Mouse (Mus musculus) heart, embryonic 13.5 days (tissue): Measurements from ENCODE around the gene Tmc6. TPM values are rescaled to one million over a fixed set of nuclear protein-coding genes. Genes with fewer than 3 reads are reported as not detected.

Source experiments
- ATAC-seq: fragments of 200-750 bp; cut with Nextera tagmentation; 2 replicates; pipeline ENCODE4 v1.8.0; 2017; ENCODE audit warnings: moderate TSS enrichment; ENCODE audit not compliant: insufficient number of reproducible peaks, low FRiP score, low TSS enrichment; ENCODE audit errors: extremely low read depth
- H3K27ac ChIP-seq: fragments of 300-500 bp; sonication (generic); replicated peaks from 2 replicates; pipeline ENCODE4 v1.5.1; 2015; ENCODE audit warnings: moderate library complexity, mild to moderate bottlenecking, inconsistent platforms
- H3K27me3 ChIP-seq: fragments of 300-500 bp; sonication (generic); replicated peaks from 2 replicates; pipeline ENCODE4 v1.6.1; 2015; ENCODE audit warnings: mild to moderate bottlenecking, inconsistent platforms
- H3K36me3 ChIP-seq: fragments of 300-500 bp; sonication (generic); 2 replicates; pipeline ENCODE4 v1.6.1; 2015; ENCODE audit warnings: mild to moderate bottlenecking, inconsistent platforms
- H3K4me1 ChIP-seq: fragments of 300-500 bp; sonication (generic); 2 replicates; pipeline ENCODE4 v1.6.1; 2015; ENCODE audit warnings: inconsistent platforms
- H3K4me2 ChIP-seq: fragments of 300-500 bp; sonication (generic); 2 replicates; pipeline ENCODE4 v1.6.1; 2015; ENCODE audit warnings: inconsistent platforms, mild to moderate bottlenecking, moderate library complexity
- H3K4me3 ChIP-seq: fragments of 300-500 bp; sonication (generic); 2 replicates; pipeline ENCODE4 v1.5.1; 2015; ENCODE audit warnings: moderate library complexity, mild to moderate bottlenecking, inconsistent platforms
- H3K9ac ChIP-seq: fragments of 300-500 bp; sonication (generic); 2 replicates; pipeline ENCODE4 v1.6.1; 2015; ENCODE audit warnings: inconsistent platforms, mild to moderate bottlenecking, moderate library complexity
- H3K9me3 ChIP-seq: fragments of 300-500 bp; sonication (generic); 2 replicates; pipeline ENCODE4 v1.6.1; 2016; ENCODE audit warnings: inconsistent platforms
- WGBS: fragments of 180-500 bp; shearing (Covaris S2); methylation state at CpG from one replicate; pipeline ENCODE4 v1.1.7; 2015; ENCODE audit warnings: mixed read lengths; 5-methylcytosine and 5-hydroxymethylcytosine counted together
- polyA plus RNA-seq: library from polyadenylated mRNA; unstranded; fragments of >200 nt; fragmentation: Nextera tagmentation; extraction: Ambion mirVana; gene quantifications from 2 replicates; pipeline ENCODE4 v1.2.1, GENCODE M21; 2015

Tmc6 gene
- 22.2 and 26.9 TPM in 2 replicates for polyA plus RNA-seq

GRCm38 (mm10) chr11:117781993-117782704 lies at the start of gene Tmc6, which contains the start of gene Tmc8:
TSS of gene Tmc6 (minus strand) at chr11:117782198.
TSS of gene Tmc8 (plus strand) at chr11:117782076.
- WGBS = 25% methylated on average over 24 of the region's 24 CpGs
- Histone ChIP-seq H3K36me3 (peaks cover 11% of the 10 kb centered on the region), H3K4me3 (peak within 1 kb of the TSS; percentile 62), H3K4me1 (peaks cover 66% of the 10 kb centered on the region), H3K9ac (peak within 1 kb of the TSS; percentile 89), H3K27ac (peak within 1 kb of the TSS; percentile 97), H3K4me2 (peak within 1 kb of the TSS; percentile 100), H3K9me3 (no peaks in the 10 kb centered on the region), H3K27me3 (peaks cover 17% of the 10 kb centered on the region; the same call in 1 of the 2 replicates)
- peak; percentile 3; the same call in 1 of the 2 replicates for ATAC-seq

GRCm38 (mm10) chr11:117830401-117830800 lies 48.4 kb upstream of the Tmc6 start:
- Histone ChIP-seq H3K36me3 (peaks cover 4% of the 10 kb centered on the region; the same call in 1 of the 2 replicates), H3K9ac (peak overlapping the region; percentile 17; the same call in 1 of the 2 replicates), H3K27me3 (no peaks in the 10 kb centered on the region), H3K9me3 (no peaks in the 10 kb centered on the region), H3K4me3 (no peak overlapping the region), H3K4me1 (peaks cover 63% of the 10 kb centered on the region), H3K4me2 (peak overlapping the region; percentile 5; the same call in 1 of the 2 replicates), H3K27ac (peak overlapping the region; percentile 98)
- no peak for ATAC-seq
- 49% methylated on average over 9 of the region's 9 CpGs for WGBS

GRCm38 (mm10) chr11:117829671-117830215 lies 47.7 kb upstream of the Tmc6 start:
- Histone ChIP-seq H3K27me3 (no peaks in the 10 kb centered on the region), H3K9me3 (no peaks in the 10 kb centered on the region), H3K4me3 (no peak overlapping the region), H3K9ac (peak overlapping the region; percentile 58), H3K36me3 (peaks cover 4% of the 10 kb centered on the region; the same call in 1 of the 2 replicates), H3K4me1 (peaks cover 69% of the 10 kb centered on the region), H3K4me2 (0 out of 2 replicates have a peak overlapping the region, but pooled peaks have one; percentile 81), H3K27ac (peak overlapping the region; percentile 98)
- WGBS = 42% methylated on average over 2 of the region's 2 CpGs
- ATAC-seq = no peak

GRCm38 (mm10) chr11:117828888-117829604 lies 47.0 kb upstream of the Tmc6 start:
- Histone ChIP-seq H3K4me3 (no peak overlapping the region), H3K27me3 (no peaks in the 10 kb centered on the region), H3K9me3 (no peaks in the 10 kb centered on the region), H3K9ac (peak overlapping the region; percentile 58), H3K27ac (peak overlapping the region; percentile 98), H3K36me3 (peaks cover 4% of the 10 kb centered on the region; the same call in 1 of the 2 replicates), H3K4me1 (peaks cover 75% of the 10 kb centered on the region), H3K4me2 (peak overlapping the region; percentile 81)
- no peak for ATAC-seq
- 9% methylated on average over 9 of the region's 9 CpGs for WGBS

- peaks cover 82% of the 10 kb centered on the region for H3K4me1 ChIP-seq
- H3K36me3 ChIP-seq = peaks cover 8% of the 10 kb centered on the region
- peak overlapping the region; percentile 98 for H3K27ac ChIP-seq
- WGBS = 39% methylated on average over 18 of the region's 18 CpGs
- H3K4me3 ChIP-seq = peak overlapping the region; percentile 29
- H3K27me3 ChIP-seq = no peaks in the 10 kb centered on the region
- H3K9ac ChIP-seq = peak overlapping the region; percentile 74
- ATAC-seq = no peak
- peak overlapping the region; percentile 81 for H3K4me2 ChIP-seq
- H3K9me3 ChIP-seq = no peaks in the 10 kb centered on the region
These were observed 46.3 kb upstream of the Tmc6 start for GRCm38 (mm10) chr11:117828149-117828887.

- peak overlapping the region; percentile 98 for H3K27ac ChIP-seq
- no peaks in the 10 kb centered on the region for H3K9me3 ChIP-seq
- 30% methylated on average over 3 of the region's 3 CpGs for WGBS
- peaks cover 89% of the 10 kb centered on the region for H3K4me1 ChIP-seq
- ATAC-seq = no peak
- H3K4me2 ChIP-seq = peak overlapping the region; percentile 81
- peaks cover 14% of the 10 kb centered on the region for H3K36me3 ChIP-seq
- no peaks in the 10 kb centered on the region for H3K27me3 ChIP-seq
- peak overlapping the region; percentile 89 for H3K9ac ChIP-seq
- peak overlapping the region; percentile 29 for H3K4me3 ChIP-seq
These were observed 45.4 kb upstream of the Tmc6 start for GRCm38 (mm10) chr11:117827386-117827785.

- H3K27ac ChIP-seq = peak overlapping the region; percentile 98
- WGBS = 63% methylated on average over 8 of the region's 8 CpGs
- H3K27me3 ChIP-seq = no peaks in the 10 kb centered on the region
- H3K4me1 ChIP-seq = peaks cover 89% of the 10 kb centered on the region
- ATAC-seq = no peak
- peaks cover 18% of the 10 kb centered on the region for H3K36me3 ChIP-seq
- peak overlapping the region; percentile 81 for H3K4me2 ChIP-seq
- H3K9me3 ChIP-seq = no peaks in the 10 kb centered on the region
- peak overlapping the region; percentile 89 for H3K9ac ChIP-seq
- peak overlapping the region; percentile 65; the same call in 1 of the 2 replicates for H3K4me3 ChIP-seq
These were observed 44.9 kb upstream of the Tmc6 start for GRCm38 (mm10) chr11:117826916-117827315.

GRCm38 (mm10) chr11:117826164-117826563 lies 44.2 kb upstream of the Tmc6 start:
- H3K9me3 ChIP-seq = no peaks in the 10 kb centered on the region
- no peaks in the 10 kb centered on the region for H3K27me3 ChIP-seq
- H3K36me3 ChIP-seq = peaks cover 26% of the 10 kb centered on the region
- peak overlapping the region; percentile 89 for H3K9ac ChIP-seq
- 12% methylated on average over 5 of the region's 5 CpGs for WGBS
- ATAC-seq = no peak
- peaks cover 88% of the 10 kb centered on the region for H3K4me1 ChIP-seq
- H3K27ac ChIP-seq = peak overlapping the region; percentile 98
- peak overlapping the region; percentile 81 for H3K4me2 ChIP-seq
- peak overlapping the region; percentile 65 for H3K4me3 ChIP-seq

GRCm38 (mm10) chr11:117825333-117826101 lies 43.5 kb upstream of the Tmc6 start, which contains the start of the genes Afmid and Tk1:
TSS of gene Afmid (plus strand) at chr11:117825924.
TSS of gene Tk1 (minus strand) at chr11:117826092.
- Histone ChIP-seq H3K9ac (peak within 1 kb of the TSS; percentile 89), H3K4me1 (peaks cover 81% of the 10 kb centered on the region), H3K27me3 (no peaks in the 10 kb centered on the region), H3K9me3 (no peaks in the 10 kb centered on the region), H3K36me3 (peaks cover 32% of the 10 kb centered on the region), H3K4me2 (peak within 1 kb of the TSS; percentile 81), H3K4me3 (peak within 1 kb of the TSS; percentile 65), H3K27ac (peak within 1 kb of the TSS; percentile 98)
- no peak for ATAC-seq
- WGBS = under 1% methylated on average over 34 of the region's 34 CpGs
